Mouse (Mus musculus) liver, embryonic 15.5 days (tissue): ENCODE data around the gene Lipa. TPM values are rescaled to one million over a fixed set of nuclear protein-coding genes. Genes with fewer than 3 reads are reported as not detected.

Experiments
- ATAC-seq: fragments of 200-750 bp; cut with Nextera tagmentation; 2 replicates; pipeline ENCODE4 v1.8.0; 2017; ENCODE audit warnings: moderate number of reproducible peaks, mild to moderate bottlenecking, moderate library complexity; ENCODE audit not compliant: insufficient read depth
- H3K27ac ChIP-seq: fragments of 300-500 bp; sonication (generic); replicated peaks from 2 replicates; pipeline ENCODE4 v1.5.1; 2015; ENCODE audit warnings: mild to moderate bottlenecking, inconsistent platforms
- H3K27me3 ChIP-seq: fragments of 300-500 bp; sonication (generic); 2 replicates; pipeline ENCODE4 v1.6.1; 2015; ENCODE audit warnings: mild to moderate bottlenecking, inconsistent platforms
- H3K36me3 ChIP-seq: fragments of 300-500 bp; sonication (generic); replicated peaks from 2 replicates; pipeline ENCODE4 v1.6.1; 2015; ENCODE audit warnings: moderate library complexity, mild to moderate bottlenecking, inconsistent platforms
- H3K4me1 ChIP-seq: fragments of 300-500 bp; sonication (generic); replicated peaks from 2 replicates; pipeline ENCODE4 v1.6.1; 2015; ENCODE audit warnings: inconsistent platforms
- H3K4me2 ChIP-seq: fragments of 300-500 bp; sonication (generic); 2 replicates; pipeline ENCODE4 v1.6.1; 2015; ENCODE audit warnings: moderate library complexity, mild to moderate bottlenecking, inconsistent platforms
- H3K4me3 ChIP-seq: fragments of 300-500 bp; sonication (generic); replicated peaks from 2 replicates; pipeline ENCODE4 v1.5.1; 2015; ENCODE audit warnings: mild to moderate bottlenecking, inconsistent platforms
- H3K9ac ChIP-seq: fragments of 300-500 bp; sonication (generic); 2 replicates; pipeline ENCODE4 v1.6.1; 2015; ENCODE audit warnings: moderate library complexity, mild to moderate bottlenecking, inconsistent platforms
- H3K9me3 ChIP-seq: fragments of 300-500 bp; sonication (generic); replicated peaks from 2 replicates; pipeline ENCODE4 v1.6.1; 2016; ENCODE audit warnings: inconsistent platforms
- WGBS: fragments of 180-500 bp; shearing (Covaris S2); methylation state at CpG from one replicate; pipeline ENCODE4 v1.1.7; 2015; ENCODE audit warnings: mixed read lengths; ENCODE audit not compliant: insufficient replicate concordance; 5-methylcytosine and 5-hydroxymethylcytosine counted together
- polyA plus RNA-seq: library from polyadenylated mRNA; unstranded; fragments of >200 nt; fragmentation: Nextera tagmentation; extraction: Ambion mirVana; gene quantifications from 2 replicates; pipeline ENCODE4 v1.2.1, GENCODE M21; 2015

The Lipa gene
- polyA plus RNA-seq, 1 experiment from 2014 or later: 49.8 TPM

DNA sequence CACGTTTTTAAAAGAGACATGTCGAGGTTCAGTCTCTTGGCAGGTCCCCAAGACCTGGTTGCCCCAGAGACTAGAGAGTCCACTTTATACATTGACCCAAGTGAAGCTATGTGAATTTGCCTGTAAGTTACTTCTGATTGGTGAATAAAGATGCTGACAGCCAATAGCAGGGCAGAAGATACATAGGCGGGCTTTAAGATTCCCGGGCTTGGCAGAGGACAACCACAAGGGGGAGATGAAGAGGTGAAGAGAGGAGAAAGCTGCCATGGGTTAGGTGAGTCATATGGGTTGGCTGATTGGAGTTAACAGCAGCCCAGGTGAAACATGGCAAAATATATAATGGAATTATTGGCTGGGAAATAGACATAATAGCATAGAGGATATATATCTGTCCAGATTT lies 26.5 kb downstream of the Lipa start:
- Histone ChIP-seq H3K27me3 (no peaks in the 10 kb centered on the region), H3K4me1 (peaks cover 2% of the 10 kb centered on the region; the same call in 1 of the 2 replicates), H3K9me3 (no peaks in the 10 kb centered on the region), H3K4me3 (no peak overlapping the region), H3K27ac (no peak overlapping the region), H3K9ac (no peak overlapping the region), H3K4me2 (no peak overlapping the region), H3K36me3 (0 out of 2 replicates have a peak, but pooled peaks cover 13% of the 10 kb centered on the region)
- ATAC-seq: peak; percentile 60; the same call in 1 of the 2 replicates
- 32% methylated on average over 4 of the region's 4 CpGs for WGBS

DNA sequence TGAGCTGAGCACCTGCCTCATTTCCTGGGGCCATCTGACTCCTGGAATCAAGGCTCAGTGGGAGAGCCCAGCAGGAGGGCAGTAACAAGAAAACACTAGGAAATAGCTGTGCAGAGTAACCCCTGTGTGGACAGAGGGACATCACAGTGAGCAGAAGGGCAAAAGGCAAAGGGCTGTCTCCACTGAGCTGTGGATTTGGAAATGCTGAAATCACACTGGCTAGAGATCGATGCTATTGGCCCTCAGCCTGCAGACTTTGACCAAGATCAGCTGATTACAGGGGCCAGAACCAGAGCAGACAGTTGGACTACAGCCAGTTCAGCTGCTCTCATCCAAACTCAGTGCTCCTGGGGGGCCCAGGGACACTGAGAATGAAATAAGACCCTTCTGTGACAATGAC lies 30.9 kb downstream of the Lipa start:
- peak; percentile 83 for ATAC-seq
- 58% methylated on average over 1 of the region's 1 CpGs for WGBS
- Histone ChIP-seq H3K36me3 (peaks cover 19% of the 10 kb centered on the region; the same call in 1 of the 2 replicates), H3K27me3 (no peaks in the 10 kb centered on the region), H3K9ac (no peak overlapping the region), H3K4me1 (peaks cover 5% of the 10 kb centered on the region; the same call in 1 of the 2 replicates), H3K4me3 (no peak overlapping the region), H3K4me2 (no peak overlapping the region), H3K27ac (peak overlapping the region; percentile 72; the same call in 1 of the 2 replicates), H3K9me3 (no peaks in the 10 kb centered on the region)

DNA sequence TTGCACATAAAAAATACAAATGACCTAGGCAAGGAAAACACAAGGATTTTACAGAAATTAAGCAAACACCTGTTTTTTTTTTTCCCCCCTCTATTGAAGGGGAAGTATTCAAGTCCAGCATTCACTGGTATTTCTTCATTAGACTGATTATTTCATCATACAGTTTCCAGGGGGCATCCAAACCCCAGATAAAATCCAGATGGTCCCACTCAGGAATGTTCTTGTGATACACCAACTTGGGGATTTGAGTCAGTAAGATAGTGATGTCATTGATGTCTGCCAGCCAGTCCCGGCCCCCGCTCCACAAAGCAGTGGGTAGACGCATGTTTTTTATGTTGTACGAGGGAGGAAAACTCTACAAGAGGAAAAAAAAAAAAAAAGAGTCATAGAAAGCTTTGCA lies 33.4 kb downstream of the Lipa start:
- Histone ChIP-seq H3K36me3 (peaks cover 14% of the 10 kb centered on the region; the same call in 1 of the 2 replicates), H3K4me2 (no peak overlapping the region), H3K27me3 (no peaks in the 10 kb centered on the region), H3K9ac (no peak overlapping the region), H3K4me1 (peaks cover 5% of the 10 kb centered on the region; the same call in 1 of the 2 replicates), H3K27ac (no peak overlapping the region), H3K4me3 (no peak overlapping the region), H3K9me3 (no peaks in the 10 kb centered on the region)
- WGBS: 80% methylated on average over 4 of the region's 4 CpGs
- ATAC-seq: no peak

DNA sequence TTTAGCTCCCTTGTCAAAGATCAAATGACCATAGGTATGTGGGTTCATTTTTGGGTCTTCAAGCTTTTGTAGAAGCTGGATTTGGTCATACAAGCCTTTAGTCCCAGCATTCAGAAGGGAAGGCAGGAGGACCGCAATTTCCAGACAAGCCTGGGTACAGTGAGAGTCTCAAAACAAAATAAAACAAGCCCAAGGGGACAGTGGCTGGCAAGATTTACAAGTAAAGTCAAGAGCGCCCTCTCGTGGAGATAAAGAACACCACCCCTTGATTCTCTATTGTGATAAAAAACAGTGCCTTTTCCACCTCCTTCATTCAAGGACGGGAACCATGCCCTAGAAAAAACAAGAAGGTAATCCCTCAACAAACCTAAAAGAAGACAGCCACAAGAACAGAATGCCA lies 43.7 kb downstream of the Lipa start:
- Histone ChIP-seq H3K27me3 (0 out of 2 replicates have a peak, but pooled peaks cover 5% of the 10 kb centered on the region), H3K36me3 (no peaks in the 10 kb centered on the region), H3K9me3 (no peaks in the 10 kb centered on the region), H3K4me1 (no peaks in the 10 kb centered on the region), H3K27ac (no peak overlapping the region), H3K4me3 (no peak overlapping the region), H3K4me2 (no peak overlapping the region), H3K9ac (no peak overlapping the region)
- no peak for ATAC-seq
- 5% methylated on average over 4 of the region's 4 CpGs for WGBS

DNA sequence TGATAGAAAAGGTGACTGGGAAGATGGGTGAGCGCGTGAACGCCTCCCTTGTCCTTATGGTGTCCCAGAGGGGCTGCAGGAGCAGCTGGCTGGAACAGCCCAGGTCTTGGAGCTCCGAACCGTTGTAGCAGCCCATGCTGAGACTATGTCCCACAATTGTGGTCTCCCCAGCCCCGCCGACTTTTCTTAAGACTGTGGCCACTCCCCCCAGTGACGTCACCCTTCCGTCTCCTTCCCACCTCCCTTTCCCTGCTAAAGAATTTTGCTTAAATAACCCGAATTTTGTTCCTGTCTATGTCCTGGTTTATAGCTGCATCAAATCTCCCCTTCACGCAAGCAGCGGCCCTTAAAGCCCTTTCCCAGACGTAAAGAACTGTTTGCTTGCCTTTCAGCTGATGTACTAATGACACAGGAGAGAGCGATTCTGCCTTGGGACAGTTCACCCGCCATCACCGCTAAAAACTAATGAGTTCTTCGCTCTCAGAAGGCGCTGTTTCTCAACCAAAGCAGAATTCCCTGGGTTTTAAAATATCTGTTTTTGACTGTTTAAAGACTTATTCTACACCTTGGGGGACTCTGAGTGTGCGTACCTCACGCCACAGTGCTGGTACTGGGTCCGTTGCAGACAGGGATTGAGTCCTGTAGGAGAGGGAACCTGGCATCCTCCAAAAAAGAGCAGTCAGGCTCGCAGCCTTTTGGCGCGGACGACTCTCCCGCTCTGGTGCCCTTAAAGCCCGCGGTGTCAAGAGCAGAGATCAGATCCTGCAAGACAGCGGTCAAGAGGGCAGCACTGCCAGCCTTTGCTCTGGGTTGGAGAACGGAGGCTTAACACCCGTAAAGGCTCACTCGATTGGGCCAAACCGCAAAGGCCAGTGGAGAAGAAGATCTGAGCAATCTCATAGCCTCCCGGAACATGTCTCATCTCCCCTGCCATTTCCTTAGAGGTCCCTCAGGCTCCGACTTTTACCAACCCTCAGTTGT lies 52.0 kb downstream of the Lipa start, which contains the start of gene Ch25h:
Gene Ch25h (minus strand): TSS at position 174 of the 981 bp plus-strand sequence.
- ATAC-seq: no peak
- no peak within 1 kb of the TSS for H3K27ac ChIP-seq
- H3K9me3 ChIP-seq: no peaks in the 10 kb centered on the region
- H3K4me1 ChIP-seq: peaks cover 17% of the 10 kb centered on the region
- H3K36me3 ChIP-seq: no peaks in the 10 kb centered on the region
- H3K27me3 ChIP-seq: peaks cover 61% of the 10 kb centered on the region
- H3K4me2 ChIP-seq: peak within 1 kb of the TSS; percentile 73
- H3K4me3 ChIP-seq: peak within 1 kb of the TSS; percentile 47
- WGBS: 3% methylated on average over 35 of the region's 35 CpGs
- H3K9ac ChIP-seq: no peak within 1 kb of the TSS

DNA sequence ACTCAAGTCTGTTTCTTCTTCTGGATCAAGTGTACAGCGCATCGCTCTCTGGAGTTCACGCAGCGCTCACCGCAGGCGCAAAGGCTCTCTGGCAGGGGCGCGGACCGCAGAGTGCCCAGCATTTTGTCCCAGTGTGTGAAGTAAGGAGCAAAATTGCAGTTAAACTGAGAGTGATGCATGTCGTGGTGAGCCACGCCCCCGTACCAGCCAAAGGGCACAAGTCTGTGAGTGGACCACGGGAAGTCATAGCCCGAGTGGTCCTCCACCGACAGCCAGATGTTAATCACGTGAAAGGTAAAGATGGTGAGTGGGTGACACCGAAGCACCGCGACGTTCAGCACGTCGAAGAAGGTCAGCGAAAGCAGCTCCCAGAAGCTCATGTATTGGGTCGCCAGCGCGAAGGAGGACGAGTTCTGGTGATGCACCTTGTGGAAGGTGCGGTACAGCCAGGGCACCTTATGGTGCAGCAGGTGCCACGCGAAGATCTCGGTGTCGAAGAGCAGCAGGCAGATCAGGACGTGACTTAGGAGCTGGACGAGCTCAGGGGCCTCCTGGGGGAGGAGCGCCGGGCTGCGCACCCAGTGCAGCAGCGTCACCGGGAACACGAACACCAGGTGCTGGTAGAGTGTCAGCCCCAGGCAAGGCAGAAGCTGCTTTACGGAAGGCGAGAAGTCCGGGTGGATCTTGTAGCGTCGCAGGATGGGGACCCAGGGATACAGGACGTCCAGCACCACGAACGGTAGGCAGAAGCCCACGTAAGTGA lies 52.9 kb downstream of the Lipa start:
- ATAC-seq: no peak
- Histone ChIP-seq H3K9me3 (no peaks in the 10 kb centered on the region), H3K36me3 (no peaks in the 10 kb centered on the region), H3K4me3 (peak overlapping the region; percentile 47), H3K4me1 (peaks cover 17% of the 10 kb centered on the region), H3K27me3 (peaks cover 61% of the 10 kb centered on the region), H3K4me2 (peak overlapping the region; percentile 73), H3K27ac (no peak overlapping the region), H3K9ac (no peak overlapping the region)
- WGBS: 9% methylated on average over 49 of the region's 49 CpGs

DNA sequence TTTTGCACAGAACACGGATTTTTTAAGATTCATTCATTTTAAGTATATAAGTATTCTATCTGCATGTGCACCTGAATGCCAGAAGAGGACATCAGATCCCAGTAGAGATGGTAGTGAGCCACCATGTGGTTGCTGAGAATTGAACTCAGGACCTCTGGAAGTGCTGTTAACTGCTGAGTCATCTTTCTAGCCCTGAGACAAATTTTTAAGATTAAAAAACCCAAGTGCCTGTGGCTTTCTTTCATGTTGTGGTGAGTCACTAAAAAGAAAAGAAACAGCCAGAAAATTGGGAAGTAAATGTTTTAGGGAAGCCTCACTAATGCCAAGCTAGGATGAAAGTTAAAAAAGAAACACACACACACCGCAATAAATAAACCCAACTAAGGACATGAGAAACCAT lies 55.6 kb downstream of the Lipa start:
- H3K9me3 ChIP-seq: no peaks in the 10 kb centered on the region
- 61% methylated on average over 2 of the region's 2 CpGs for WGBS
- no peak for ATAC-seq
- H3K27ac ChIP-seq: no peak overlapping the region
- H3K4me3 ChIP-seq: no peak overlapping the region
- no peak overlapping the region for H3K9ac ChIP-seq
- peaks cover 43% of the 10 kb centered on the region for H3K27me3 ChIP-seq
- H3K4me1 ChIP-seq: peaks cover 17% of the 10 kb centered on the region
- no peaks in the 10 kb centered on the region for H3K36me3 ChIP-seq
- no peak overlapping the region for H3K4me2 ChIP-seq

DNA sequence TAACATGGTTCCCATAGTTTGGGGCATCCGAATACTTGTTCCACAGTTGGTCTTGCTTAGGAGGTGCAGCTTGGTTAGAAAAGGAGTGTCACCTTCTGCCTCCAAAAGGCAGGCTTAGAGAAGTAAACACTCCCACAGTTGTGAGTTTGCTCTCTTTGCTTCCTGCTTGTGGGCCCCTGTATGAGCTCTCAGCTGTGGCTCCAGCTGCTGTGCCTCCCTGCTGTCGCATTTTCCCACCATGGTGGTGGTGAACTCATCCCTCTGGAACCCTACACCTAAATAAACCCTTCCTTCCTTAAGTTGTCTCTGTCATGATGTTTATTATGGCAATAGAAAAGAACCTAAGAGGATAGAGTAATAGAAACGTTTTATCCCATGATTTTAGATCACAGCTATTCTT lies 58.5 kb downstream of the Lipa start:
- no peak overlapping the region for H3K9ac ChIP-seq
- H3K4me3 ChIP-seq: no peak overlapping the region
- 31% methylated on average over 3 of the region's 3 CpGs for WGBS
- H3K27ac ChIP-seq: no peak overlapping the region
- no peaks in the 10 kb centered on the region for H3K36me3 ChIP-seq
- peaks cover 14% of the 10 kb centered on the region for H3K27me3 ChIP-seq
- H3K4me2 ChIP-seq: no peak overlapping the region
- ATAC-seq: no peak
- H3K4me1 ChIP-seq: no peaks in the 10 kb centered on the region
- no peaks in the 10 kb centered on the region for H3K9me3 ChIP-seq

DNA sequence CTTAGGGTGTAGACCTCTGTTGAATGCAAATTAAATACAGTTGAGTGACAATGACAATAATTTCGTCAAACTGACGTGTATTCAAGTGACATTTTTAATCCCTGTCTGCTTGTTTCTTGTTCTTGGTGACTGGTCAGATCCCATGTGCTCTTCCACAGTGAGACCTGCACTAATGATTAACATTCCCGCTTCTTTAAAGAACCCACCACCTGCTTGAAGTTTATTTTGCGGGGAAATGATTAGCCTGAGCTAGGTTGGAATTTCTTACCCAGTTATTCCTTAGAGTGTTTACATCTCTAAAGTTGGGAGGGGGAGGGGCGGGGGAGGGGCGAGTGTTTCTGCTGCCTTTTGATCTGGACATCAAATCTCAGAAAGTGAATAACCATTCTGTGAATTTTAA lies 59.1 kb downstream of the Lipa start:
- H3K9ac ChIP-seq: no peak overlapping the region
- H3K4me1 ChIP-seq: no peaks in the 10 kb centered on the region
- no peaks in the 10 kb centered on the region for H3K9me3 ChIP-seq
- no peaks in the 10 kb centered on the region for H3K36me3 ChIP-seq
- no peak overlapping the region for H3K4me2 ChIP-seq
- WGBS: 45% methylated on average over 6 of the region's 6 CpGs
- H3K27ac ChIP-seq: no peak overlapping the region
- H3K27me3 ChIP-seq: peaks cover 9% of the 10 kb centered on the region
- no peak for ATAC-seq
- no peak overlapping the region for H3K4me3 ChIP-seq

DNA sequence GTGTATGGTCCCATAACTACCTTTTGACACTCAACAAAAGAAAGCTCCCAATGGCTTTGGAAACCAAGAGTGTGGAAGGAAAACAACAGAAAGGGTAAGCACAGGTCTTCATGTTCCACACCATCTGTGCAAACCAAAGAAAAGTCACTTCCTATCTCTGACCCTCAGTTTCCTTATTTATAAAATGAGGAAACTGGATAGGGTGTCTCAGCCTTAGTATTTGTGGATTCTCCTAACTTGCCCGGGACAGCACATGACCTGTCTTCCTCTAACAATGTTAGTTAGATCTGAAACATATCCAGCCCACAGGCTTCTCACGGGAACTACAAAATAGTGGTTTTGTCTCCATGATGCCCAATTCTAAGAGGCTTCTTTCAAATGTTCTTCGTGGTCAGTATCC lies 62.8 kb downstream of the Lipa start:
- WGBS: 26% methylated on average over 3 of the region's 3 CpGs

DNA sequence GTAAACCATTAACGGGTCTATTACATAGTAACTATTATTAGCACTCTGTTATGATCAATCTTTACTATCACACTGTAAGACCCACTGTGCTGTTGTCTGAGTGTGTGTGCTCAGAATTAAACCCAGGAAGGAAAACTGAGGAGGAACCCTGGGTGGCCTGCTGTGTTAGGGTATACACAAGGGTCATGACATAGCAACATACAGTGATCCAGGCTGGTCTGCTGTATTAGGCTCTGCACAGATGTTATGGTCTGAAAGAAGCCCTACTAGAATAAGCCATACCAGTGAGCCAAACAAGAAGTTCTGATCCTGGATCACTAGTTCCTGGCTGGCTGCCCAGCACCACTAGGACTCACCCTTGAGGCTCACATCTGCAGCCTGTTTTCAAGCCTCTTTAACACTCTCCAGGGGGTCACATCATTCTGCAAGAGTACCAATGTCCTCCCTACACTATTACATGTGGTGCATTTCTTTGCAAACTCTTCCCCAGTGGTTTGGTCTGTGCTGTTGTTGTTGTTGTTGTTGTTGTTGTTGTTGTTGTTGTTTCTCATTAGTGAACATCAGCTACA lies 65.7 kb downstream of the Lipa start:
- ATAC-seq: no peak
- 72% methylated on average over 1 of the region's 1 CpGs for WGBS

More for the DNA sequence above, 62.8 kb downstream of the Lipa start:
- Histone ChIP-seq H3K4me1 (no peaks in the 10 kb centered on the region), H3K27ac (no peak overlapping the region), H3K27me3 (no peaks in the 10 kb centered on the region), H3K9me3 (no peaks in the 10 kb centered on the region), H3K4me2 (no peak overlapping the region), H3K36me3 (no peaks in the 10 kb centered on the region), H3K4me3 (no peak overlapping the region), H3K9ac (no peak overlapping the region)
- no peak for ATAC-seq

More for the DNA sequence above, 65.7 kb downstream of the Lipa start:
- Histone ChIP-seq H3K9me3 (no peaks in the 10 kb centered on the region), H3K4me3 (no peak overlapping the region), H3K27me3 (no peaks in the 10 kb centered on the region), H3K27ac (no peak overlapping the region), H3K9ac (no peak overlapping the region), H3K4me2 (no peak overlapping the region), H3K36me3 (no peaks in the 10 kb centered on the region), H3K4me1 (no peaks in the 10 kb centered on the region)
